Mouse (Mus musculus) left cerebral cortex, adult 6 months (tissue): ENCODE measurements around the gene Yy1. TPM values are rescaled to one million over a fixed set of nuclear protein-coding genes. Genes with fewer than 3 reads are reported as not detected.

Experiments used
- long read RNA-seq, 2 experiments: library from polyadenylated mRNA; unstranded; transcript quantifications; one replicate each; pipeline ENCODE4 v2.0.0; 2019 to 2020
- polyA plus RNA-seq: library from polyadenylated mRNA; unstranded; fragments of <200 nt; fragmentation: Nextera tagmentation; gene quantifications from 2 replicates; pipeline ENCODE4 v1.2.3, GENCODE M21; 2021

Yy1 gene
- 5.9 and 7.5 TPM in 2 replicates for polyA plus RNA-seq
- long read RNA-seq, experiment 1, full-length matches to known transcripts = 4 of 71 reads
- long read RNA-seq, experiment 1, partial matches to known transcripts = 9 of 71 reads
- long read RNA-seq, experiment 1, other reads (novel, unspliced or antisense) = 58 of 71 reads
- long read RNA-seq, experiment 2, full-length matches to known transcripts = 3 of 22 reads
- long read RNA-seq, experiment 2, partial matches to known transcripts = 3 of 22 reads
- long read RNA-seq, experiment 2, other reads (novel, unspliced or antisense) = 16 of 22 reads

GRCm38 (mm10) chr12:108792546-108793452 is at the start of gene Yy1:
Yy1 (plus strand) TSS chr12:108792973.

GRCm38 (mm10) chr12:108835840-108836409 is 43.2 kb downstream of the Yy1 start, which contains the start of the genes Slc25a29 and Slc25a47:
Slc25a29 (minus strand) TSS chr12:108835883.
Slc25a47 (plus strand) TSS chr12:108836046.

Other genes starting within 250 kb of the Yy1 start
- 39.5 and 48.6 TPM in 2 replicates for gene Evl, start 238.3 kb upstream of the Yy1 start, polyA plus RNA-seq
- 6.7 and 6.9 TPM in 2 replicates for gene Degs2, start 90.7 kb upstream of the Yy1 start, polyA plus RNA-seq
- 23.5 and 28.7 TPM in 2 replicates for gene Slc25a29, start 42.9 kb downstream of the Yy1 start, polyA plus RNA-seq
- gene Slc25a47, start 43.1 kb downstream of the Yy1 start, polyA plus RNA-seq = 5.3 and 7.0 TPM in 2 replicates
- gene Wdr25, start 100.7 kb downstream of the Yy1 start, polyA plus RNA-seq = 2.5 and 3.0 TPM in 2 replicates
- gene Wars, start 101.2 kb downstream of the Yy1 start, polyA plus RNA-seq = 103 and 104 TPM in 2 replicates